ENCODE assay signal across 20 mouse cellular contexts in genomic region chr13:60595519-60595918, GRCm38 (mm10). TPM values are rescaled to one million over a fixed set of nuclear protein-coding genes. Genes with fewer than 3 reads are reported as not detected.
DNase-seq lines count a peak whose midpoint lies in the region; ATAC-seq lines count a peak whose summit lies in the region.
"Had no signal": no experiment of that assay in that cellular context is flagged by ENCODE, and none has a peak within 500 bp of the region (broad histone marks: within the 10 kb centered on the region; RNA-seq: fewer than 3 reads in every experiment).

No protein-coding gene starts in this region.

- ATAC-seq in heart, embryonic 12.5 days (ENCODE audit: insufficient number of reproducible peaks, low FRiP score) = no peak
- peak; percentile 26; the same call in 1 of the 2 replicates for ATAC-seq in lung, embryonic 16.5 days (ENCODE audit: low read depth)
- ATAC-seq: CD4-positive, CD25-positive, alpha-beta regulatory T cell, adult 4 months; forebrain, postnatal 0 days; hindbrain, postnatal 0 days had no signal

- DNase-seq in gastrocnemius, adult 18-20 months (ENCODE audit: low spot score) = peak; percentile 46
- DNase-seq in gastrocnemius, postnatal 10 days = no peak
- peak; percentile 28 to 37 for DNase-seq in heart, adult 9 months (ENCODE audit: low spot score in 2 of 2)
- DNase-seq in lung, postnatal 25 days (ENCODE audit: low spot score) = no peak
- DNase-seq in skeletal muscle tissue, adult 2 months (ENCODE audit: low read depth, low spot score) = peak; percentile 68
- DNase-seq: adrenal gland, postnatal 14 days; B cell, adult 2 months; cerebellum, adult 11-12 months; cerebellum, adult 9-10 months; cerebellum, postnatal 25 days; forebrain, postnatal 0 days had no signal

- no peak overlapping the region for H3K4me3 ChIP-seq in heart, embryonic 12.5 days
- H3K4me3 ChIP-seq in lung, embryonic 16.5 days (ENCODE audit: low read length) = no peak overlapping the region
- H3K4me3 ChIP-seq: embryonic facial prominence, embryonic 13.5 days; forebrain, embryonic 12.5 days; heart, embryonic 13.5 days; hindbrain, embryonic 13.5 days had no signal

- H3K27me3 ChIP-seq in heart, embryonic 12.5 days (replicated peaks) = no peaks in the 10 kb centered on the region
- H3K27me3 ChIP-seq in lung, embryonic 16.5 days (ENCODE audit: control insufficient read depth, insufficient read depth, low read depth, low read length) = no peaks in the 10 kb centered on the region
- H3K27me3 ChIP-seq: embryonic facial prominence, embryonic 13.5 days; forebrain, embryonic 12.5 days; heart, embryonic 13.5 days; hindbrain, embryonic 13.5 days had no signal

- WGBS in heart, embryonic 12.5 days = 90% methylated on average over 6 of the region's 6 CpGs
- WGBS in lung, embryonic 16.5 days = 79% methylated on average over 6 of the region's 6 CpGs

- H3K27ac ChIP-seq in heart, embryonic 12.5 days (ENCODE audit: poor library complexity, severe bottlenecking) = no peak overlapping the region
- H3K27ac ChIP-seq in lung, embryonic 16.5 days (ENCODE audit: low read length) = no peak overlapping the region
- H3K27ac ChIP-seq: embryonic facial prominence, embryonic 13.5 days; forebrain, embryonic 12.5 days; heart, embryonic 13.5 days; hindbrain, embryonic 13.5 days; hindbrain, postnatal 0 days had no signal

- no peaks in the 10 kb centered on the region for H3K36me3 ChIP-seq in heart, embryonic 12.5 days
- H3K36me3 ChIP-seq in lung, embryonic 16.5 days (ENCODE audit: control insufficient read depth, insufficient read depth, low read length) = no peaks in the 10 kb centered on the region
- H3K36me3 ChIP-seq: embryonic facial prominence, embryonic 13.5 days; forebrain, embryonic 12.5 days; G1E; heart, embryonic 13.5 days; hindbrain, embryonic 13.5 days had no signal

- H3K9ac ChIP-seq in heart, embryonic 12.5 days = no peak overlapping the region
- no peak overlapping the region for H3K9ac ChIP-seq in lung, embryonic 16.5 days (ENCODE audit: low read length)
- H3K9ac ChIP-seq: embryonic facial prominence, embryonic 13.5 days; forebrain, embryonic 12.5 days; forebrain, postnatal 0 days; heart, embryonic 13.5 days; hindbrain, embryonic 13.5 days had no signal

- H3K9me3 ChIP-seq in heart, embryonic 12.5 days (replicated peaks) = no peaks in the 10 kb centered on the region
- H3K9me3 ChIP-seq in lung, embryonic 16.5 days (ENCODE audit: control insufficient read depth, low read length) = no peaks in the 10 kb centered on the region; the same call in 1 of the 2 replicates
- H3K9me3 ChIP-seq: embryonic facial prominence, embryonic 13.5 days; forebrain, embryonic 12.5 days; heart, embryonic 13.5 days; hindbrain, embryonic 13.5 days had no signal

- H3K4me2 ChIP-seq in heart, embryonic 12.5 days = no peak overlapping the region
- no peak overlapping the region for H3K4me2 ChIP-seq in lung, embryonic 16.5 days (ENCODE audit: low read depth, low read length)
- H3K4me2 ChIP-seq: embryonic facial prominence, embryonic 13.5 days; forebrain, embryonic 12.5 days; heart, embryonic 13.5 days; hindbrain, embryonic 13.5 days had no signal

- H3K4me1 ChIP-seq in heart, embryonic 12.5 days (replicated peaks) = no peaks in the 10 kb centered on the region
- H3K4me1 ChIP-seq in lung, embryonic 16.5 days (replicated peaks; ENCODE audit: control insufficient read depth, insufficient read depth, low read length) = no peaks in the 10 kb centered on the region
- H3K4me1 ChIP-seq: forebrain, embryonic 12.5 days; heart, embryonic 13.5 days; hindbrain, embryonic 13.5 days had no signal

RNA-seq across cellular contexts. Expression of gene Dapk1, which starts 6.2 kb away (rescaled TPM):
- 1 to 10 TPM; 4.1 to 4.7 TPM for total RNA-seq in gastrocnemius, adult 18-20 months (2021)
- 10 to 100 TPM; 25.1 to 29.6 TPM for total RNA-seq in gastrocnemius, postnatal 10 days (2021)
- polyA plus RNA-seq in heart, embryonic 12.5 days (2016; fragmentation: Nextera tagmentation; extraction: Ambion mirVana) = 12.5 and 15.8 TPM in 2 replicates
- polyA plus RNA-seq in lung, embryonic 16.5 days (2015; fragmentation: Nextera tagmentation; extraction: Ambion mirVana) = 40.8 and 43.4 TPM in 2 replicates
- polyA plus RNA-seq: G1E had no signal

Comparison
In these comparisons a context has a peak if more than half of its experiments do, and no peak if none do; other contexts are left out.
1. DNase-seq: peak in gastrocnemius, adult 18-20 months (single experiment), heart, adult 9 months (2 of 2) and skeletal muscle tissue, adult 2 months (single experiment); none in gastrocnemius, postnatal 10 days (single experiment) and lung, postnatal 25 days (single experiment).
2. RNA of gene Dapk1, which starts 6.2 kb away (total RNA-seq): 25.1 to 29.6 TPM in gastrocnemius, postnatal 10 days; 4.1 to 4.7 TPM in gastrocnemius, adult 18-20 months; every median in the first group is over 4 times any median in the second.